Mouse (Mus musculus): Measurements from ENCODE around the gene Bid.

DNA sequence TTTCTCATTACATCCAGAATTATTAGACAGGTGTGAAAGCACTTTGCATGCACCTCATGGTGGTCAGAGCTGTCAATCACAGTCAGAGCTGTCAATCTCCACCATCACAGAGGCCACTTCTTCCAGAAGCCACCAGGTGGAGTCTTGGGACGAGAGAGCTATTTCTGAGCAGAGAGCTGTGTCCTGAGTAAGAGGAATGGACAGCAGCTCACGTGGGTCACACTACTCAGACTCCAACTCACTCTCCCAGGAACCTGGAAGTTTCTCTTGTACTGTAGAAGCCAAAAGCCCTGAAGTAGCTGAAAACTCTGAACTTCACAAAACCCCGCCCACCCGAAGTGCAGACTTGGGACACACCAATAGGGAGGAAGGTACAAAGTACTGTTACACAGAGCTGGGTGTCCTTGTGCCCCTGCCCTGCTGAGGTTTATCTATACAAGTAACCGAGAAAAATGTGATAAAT is 13.2 kb downstream of the Bid start:
- TF ChIP-seq CTCF (IDR thresholded peaks at IDR 0.05; ENCODE audit: low read depth, low read length) (peak; percentile 22; the same call in 1 of the 2 replicates), POLR2A (IDR thresholded peaks at IDR 0.05; ENCODE audit: borderline replicate concordance, low read depth, low read length) (no peak)

Data from bone marrow macrophage, adult 2 months (primary cell).